Mouse (Mus musculus): ENCODE measurements around the gene Arhgap24.
A peak's percentile ranks its signal among the peaks of the same experiment; 100 is the strongest.

The Arhgap24 gene

DNA sequence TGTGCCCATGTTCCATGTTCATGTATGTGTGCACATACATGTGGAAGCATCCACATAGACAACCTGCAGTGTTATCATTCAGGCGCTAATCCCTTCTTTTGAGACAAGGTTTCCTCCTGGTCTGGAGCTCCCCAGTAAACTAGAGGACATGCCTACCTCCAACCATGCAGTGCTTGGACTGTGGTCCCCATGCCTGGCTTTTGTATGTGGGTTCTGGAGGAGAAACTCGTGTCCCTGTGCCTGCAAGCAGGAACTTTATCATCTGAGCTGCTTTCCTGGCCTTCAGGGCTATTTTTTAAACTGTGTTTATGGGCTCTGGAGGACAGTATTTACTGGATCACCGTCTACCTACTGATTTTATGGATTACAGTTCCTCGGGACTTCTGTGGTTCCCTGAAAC, 262.9 kb downstream of the Arhgap24 start:
- DNase-seq (ENCODE audit: low read depth) = no peak

DNA sequence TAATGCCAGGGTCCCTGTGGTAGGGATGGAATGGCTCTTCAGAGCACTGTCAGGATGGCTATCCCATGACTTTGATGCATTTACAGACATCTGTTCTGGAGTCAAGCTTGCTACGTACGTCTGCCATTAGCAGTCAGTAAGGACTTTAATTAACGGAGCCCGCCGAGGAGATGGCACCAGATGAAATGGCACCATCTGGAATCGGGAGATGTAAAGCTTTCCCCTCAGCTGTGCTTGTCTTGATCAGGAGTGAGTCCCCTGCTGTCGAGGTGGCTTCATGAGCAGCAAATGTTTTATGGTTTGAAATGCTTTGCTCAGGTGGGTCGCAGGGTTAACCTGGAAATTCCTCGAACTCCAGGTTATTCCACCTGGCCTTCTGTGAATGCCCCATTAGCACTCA, 267.0 kb downstream of the Arhgap24 start:
- no peak for DNase-seq (ENCODE audit: low read depth)

GRCm38 (mm10) chr5:102749020-102749419, 267.8 kb downstream of the Arhgap24 start:
- DNase-seq (ENCODE audit: low read depth) = peak; percentile 21

- DNase-seq (ENCODE audit: low read depth) = no peak
Observed at GRCm38 (mm10) chr5:102750674-102751073, 269.5 kb downstream of the Arhgap24 start.

GRCm38 (mm10) chr5:102751661-102752307, 270.6 kb downstream of the Arhgap24 start:
- no peak for DNase-seq (ENCODE audit: low read depth)

DNA sequence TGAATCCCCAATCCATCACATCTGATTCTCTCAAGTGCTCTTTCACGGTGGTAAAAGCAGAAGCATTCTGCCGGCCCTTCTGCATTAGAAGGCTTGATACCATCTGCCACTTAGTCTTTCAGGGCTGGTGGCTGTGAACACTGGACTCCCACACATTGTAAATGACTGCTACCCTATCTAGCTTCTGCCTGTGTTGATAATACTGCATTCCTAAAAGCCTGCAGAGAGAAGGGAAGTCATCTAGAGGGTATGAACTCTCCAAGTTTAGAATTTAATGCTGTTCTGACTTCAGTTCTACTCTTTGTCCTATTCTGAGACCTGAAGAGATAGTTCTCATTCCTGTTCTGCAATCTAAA, 271.1 kb downstream of the Arhgap24 start:
- no peak for DNase-seq (ENCODE audit: low read depth)

DNA sequence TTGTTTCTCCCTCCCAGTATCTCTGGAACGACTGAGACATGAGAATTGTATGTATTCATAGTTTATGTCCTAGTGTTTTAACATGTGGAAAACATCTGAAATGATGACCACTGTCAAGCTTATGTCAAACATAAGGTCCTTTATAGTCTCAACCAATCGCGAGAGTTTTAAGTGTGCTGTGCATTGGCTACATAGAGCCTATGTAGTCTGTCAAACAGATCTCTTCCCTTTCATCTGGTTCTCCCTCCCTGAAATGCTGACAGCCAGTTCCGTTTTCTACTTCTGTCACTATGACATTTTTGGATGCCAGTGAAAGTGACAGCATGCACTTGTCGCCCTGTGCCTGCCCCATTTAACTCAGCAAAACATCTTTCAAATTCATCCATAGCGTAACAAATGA, 275.8 kb downstream of the Arhgap24 start:
- DNase-seq (ENCODE audit: low read depth) = no peak

- DNase-seq (ENCODE audit: low read depth) = no peak
Observed at GRCm38 (mm10) chr5:102765694-102766093, 284.5 kb downstream of the Arhgap24 start.

- peak; percentile 49 for DNase-seq (ENCODE audit: low read depth)
Observed at GRCm38 (mm10) chr5:102766311-102767057, 285.3 kb downstream of the Arhgap24 start.

DNA sequence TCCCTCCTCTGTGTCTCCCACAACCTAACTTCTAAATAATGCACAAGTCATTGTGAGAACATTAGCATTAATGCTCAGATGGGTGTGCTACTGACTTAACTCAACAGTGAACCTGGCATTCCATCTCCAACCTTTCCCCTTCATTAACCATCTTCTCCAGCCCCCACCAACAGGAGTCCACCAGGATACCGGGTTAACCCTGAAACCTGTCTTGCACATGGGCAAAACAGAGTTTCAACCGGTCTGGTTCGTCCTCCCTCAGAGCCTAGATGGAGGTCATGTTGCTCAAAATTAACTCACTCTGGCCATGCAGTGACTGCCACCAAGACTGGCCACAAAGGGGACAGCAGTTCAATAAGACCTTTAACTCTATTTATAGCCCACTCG, 285.9 kb downstream of the Arhgap24 start:
- DNase-seq (ENCODE audit: low read depth) = no peak

DNA sequence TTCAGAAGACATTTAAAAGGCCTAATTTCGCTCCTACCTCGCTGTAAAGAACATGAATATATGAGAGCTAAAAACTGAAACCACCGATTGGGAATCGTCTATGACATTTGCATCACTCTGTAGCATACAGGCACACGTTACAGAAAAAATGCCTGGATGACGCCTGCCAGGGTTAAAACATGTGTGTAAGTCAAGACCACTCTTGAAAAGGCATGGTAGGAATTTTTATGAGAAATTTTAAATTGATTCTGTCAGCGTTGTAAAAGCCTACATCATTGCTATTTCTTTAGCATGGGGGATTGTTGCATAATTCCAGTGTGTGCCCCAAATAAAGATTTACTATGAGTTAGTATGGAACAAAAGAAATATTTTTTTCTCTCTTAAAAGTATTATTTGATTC, 286.6 kb downstream of the Arhgap24 start:
- DNase-seq (ENCODE audit: low read depth) = no peak

GRCm38 (mm10) chr5:102768385-102769080, 287.3 kb downstream of the Arhgap24 start:
- peak; percentile 17 for DNase-seq (ENCODE audit: low read depth)

- no peak for DNase-seq (ENCODE audit: low read depth)
Observed at GRCm38 (mm10) chr5:102770611-102771010, 289.4 kb downstream of the Arhgap24 start.

DNA sequence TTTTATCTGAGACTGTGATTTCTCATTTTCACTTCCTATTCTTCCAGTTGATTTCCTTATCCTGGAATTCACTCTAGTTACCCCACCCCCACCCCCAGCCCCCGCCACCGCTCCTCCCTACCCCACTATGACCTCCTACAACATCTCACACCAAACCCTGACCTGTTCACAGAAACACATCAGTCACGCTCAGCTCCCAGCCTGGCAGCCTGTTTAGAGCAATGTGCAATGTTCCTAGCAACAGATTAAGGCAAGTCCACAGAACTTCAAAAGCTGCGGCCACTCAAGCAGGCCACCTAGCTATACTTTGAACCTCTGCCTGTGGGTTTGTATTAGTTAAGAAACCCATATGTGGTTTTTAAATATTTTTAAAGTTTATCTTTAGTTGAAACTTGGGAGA, 293.3 kb downstream of the Arhgap24 start:
- no peak for DNase-seq (ENCODE audit: low read depth)

- DNase-seq (ENCODE audit: low read depth) = no peak
Observed at GRCm38 (mm10) chr5:102777255-102777654, 296.1 kb downstream of the Arhgap24 start.

DNA sequence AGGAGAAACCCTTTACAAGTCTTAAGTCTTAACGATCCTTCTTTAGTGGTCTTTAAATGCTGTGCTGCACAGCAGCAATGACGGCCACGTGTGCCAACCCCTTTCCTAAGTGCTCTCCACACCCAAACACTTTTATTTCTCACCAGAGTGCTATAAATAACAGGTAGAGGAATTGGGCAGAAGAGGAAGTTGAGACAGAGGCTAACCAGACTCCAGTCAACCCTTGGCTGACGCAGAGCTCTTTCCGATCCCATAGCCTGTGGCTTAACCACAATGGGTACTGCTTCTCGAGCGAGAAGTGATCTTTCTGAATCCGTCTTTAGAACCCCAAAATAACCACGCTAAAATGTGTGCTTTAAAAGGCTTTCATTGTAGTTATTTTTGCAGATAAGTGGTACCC, 296.7 kb downstream of the Arhgap24 start:
- DNase-seq (ENCODE audit: low read depth) = no peak

DNA sequence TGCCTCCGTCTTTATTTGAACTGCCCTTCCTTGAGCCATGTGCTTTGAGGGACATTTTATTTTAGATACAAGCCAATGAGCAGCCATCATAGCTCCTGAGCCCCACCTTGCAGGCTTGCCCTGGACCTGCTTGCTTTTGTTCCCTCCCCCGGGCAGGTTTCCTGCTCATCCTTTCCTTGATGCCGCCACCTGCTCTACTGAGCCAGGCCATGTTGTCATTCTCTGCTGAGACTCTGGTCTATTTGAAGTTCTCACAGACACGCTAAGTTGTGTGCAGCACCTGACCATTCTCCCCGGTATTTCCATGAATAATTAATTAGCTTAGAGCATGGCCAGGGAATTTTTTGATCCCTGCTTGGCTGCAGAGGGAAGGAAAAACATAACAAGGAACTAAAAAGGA, 297.1 kb downstream of the Arhgap24 start:
- no peak for DNase-seq (ENCODE audit: low read depth)

DNA sequence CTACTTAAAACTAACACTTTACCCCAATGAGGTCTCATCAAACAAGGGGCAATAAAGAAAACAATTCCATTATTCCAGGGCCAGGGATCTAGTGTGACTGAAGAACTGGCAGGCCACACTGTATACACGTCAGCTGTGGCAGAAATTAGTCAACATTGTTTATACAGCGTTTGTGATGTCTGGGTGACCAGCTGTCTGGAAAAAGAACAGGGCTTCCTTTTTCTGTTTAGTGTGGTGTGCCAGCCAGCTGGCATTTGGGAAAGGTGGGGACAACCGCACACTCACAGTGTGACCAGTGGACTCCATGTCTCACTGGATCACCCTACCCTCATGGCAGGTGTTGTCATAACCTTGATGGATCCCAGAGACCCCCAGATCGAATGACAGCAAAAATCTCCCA, 302.4 kb downstream of the Arhgap24 start:
- DNase-seq (ENCODE audit: low read depth) = no peak

DNA sequence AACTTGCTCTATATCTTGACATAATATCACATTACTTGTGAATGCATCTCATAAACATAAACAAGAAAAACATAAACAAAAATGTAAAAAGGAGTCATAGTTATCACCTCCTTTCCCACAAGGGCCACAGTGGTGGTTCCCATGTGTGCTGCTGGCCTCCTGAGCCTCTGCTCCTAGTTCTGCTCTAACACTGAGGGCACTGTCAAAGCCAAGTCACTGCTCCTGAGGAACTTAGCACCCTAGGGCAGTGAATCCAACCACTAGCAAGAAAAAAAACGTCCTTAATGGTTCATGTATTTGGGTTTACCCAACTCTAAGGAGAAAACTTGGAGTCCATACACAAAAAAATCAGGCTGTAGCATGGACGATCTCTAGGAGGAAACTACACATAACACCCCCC, 304.9 kb downstream of the Arhgap24 start:
- DNase-seq (ENCODE audit: low read depth) = no peak

DNA sequence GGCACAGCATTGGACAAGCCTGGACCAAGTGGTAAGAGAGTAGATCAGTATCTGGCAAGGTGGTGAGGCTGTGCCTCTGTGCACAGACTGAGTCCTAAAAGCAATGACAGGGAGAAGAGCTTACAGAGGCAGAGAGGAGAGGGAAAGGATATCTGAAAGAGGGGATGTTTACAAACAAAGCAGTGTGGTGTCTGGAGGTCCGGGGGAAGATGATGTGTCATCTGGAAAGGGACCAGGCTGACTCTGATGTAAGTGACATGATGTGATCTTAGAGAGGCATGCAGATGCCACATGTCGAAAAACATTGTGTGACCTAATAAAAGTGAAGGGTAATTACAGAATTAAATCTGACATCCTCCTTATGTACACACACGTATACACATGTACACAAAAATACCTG, 307.2 kb downstream of the Arhgap24 start:
- no peak for DNase-seq (ENCODE audit: low read depth)

GRCm38 (mm10) chr5:102791273-102791672, 310.1 kb downstream of the Arhgap24 start:
- no peak for DNase-seq (ENCODE audit: low read depth)

DNA sequence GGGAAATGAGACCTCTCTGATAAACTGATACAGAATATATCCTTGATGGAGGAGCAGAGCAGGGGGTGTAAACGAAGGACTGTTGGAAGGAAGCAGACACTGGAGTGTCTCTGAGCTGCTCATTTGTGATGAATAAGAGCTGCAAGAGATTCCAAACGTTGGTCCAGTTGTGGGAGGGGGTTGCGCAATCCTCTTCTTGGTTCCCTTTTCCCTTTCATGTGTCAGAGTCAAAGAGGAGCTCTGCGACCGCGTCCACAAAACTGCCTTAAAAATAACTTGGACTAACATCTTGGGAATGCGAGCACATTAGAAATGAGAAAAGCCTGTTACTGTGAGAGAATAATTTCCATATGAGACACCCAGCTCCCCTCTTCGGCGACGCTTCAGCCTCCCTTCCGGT, 312.3 kb downstream of the Arhgap24 start:
- DNase-seq (ENCODE audit: low read depth) = peak; percentile 23

DNA sequence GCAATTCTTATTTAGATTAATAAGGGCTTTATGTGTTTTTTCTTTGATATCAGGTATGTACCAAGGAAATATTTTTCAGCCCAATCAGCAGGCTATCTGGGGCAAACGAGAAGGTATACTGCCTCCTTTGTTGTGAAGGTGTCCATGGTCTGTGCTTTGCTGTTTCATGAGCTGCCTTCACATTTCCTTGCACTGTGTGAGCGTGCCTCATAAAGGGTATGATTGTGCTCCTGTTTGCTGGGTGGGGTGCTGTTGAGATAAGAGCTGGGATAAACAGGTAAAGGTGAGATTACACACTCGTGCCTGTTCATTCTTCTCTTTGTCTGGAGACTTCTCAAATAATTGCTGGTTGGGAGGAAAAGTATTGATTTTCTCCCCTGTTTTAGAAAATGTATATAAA, 320.3 kb downstream of the Arhgap24 start:
- no peak for DNase-seq (ENCODE audit: low read depth)

Measured in NIH3T3 (cell line).